Mouse (Mus musculus): ENCODE results near the gene Pbx3. TPM values are rescaled to one million over a fixed set of nuclear protein-coding genes. Genes with fewer than 3 reads are reported as not detected.

Gene Pbx3
- polyA plus RNA-seq, 1 experiment from 2014 or later: 21.3 TPM

- Histone ChIP-seq H3K4me1 (replicated peaks; ENCODE audit: insufficient read depth, low read length) (no peaks in the 10 kb centered on the region), H3K27ac (no peak overlapping the region), H3K27me3 (ENCODE audit: insufficient read depth, low read length) (no peaks in the 10 kb centered on the region), H3K9me3 (replicated peaks; ENCODE audit: low read length) (no peaks in the 10 kb centered on the region), H3K4me3 (replicated peaks; ENCODE audit: low read depth, low read length) (no peak overlapping the region), H3K4me2 (ENCODE audit: low read length) (no peak overlapping the region), H3K36me3 (ENCODE audit: insufficient read depth, low read length) (no peaks in the 10 kb centered on the region), H3K9ac (ENCODE audit: low read depth, low read length) (no peak overlapping the region)
- ATAC-seq (replicated peaks; ENCODE audit: low FRiP score, low read depth): no peak
- no peak for DNase-seq (ENCODE audit: low spot score)
- TF ChIP-seq CTCF (IDR thresholded peaks at IDR 0.05; ENCODE audit: low read depth): no peak
Observed at GRCm38 (mm10) chr2:34352006-34352405, 20.9 kb downstream of the Pbx3 start.

GRCm38 (mm10) chr2:34347096-34347495 lies 25.8 kb downstream of the Pbx3 start:
- Histone ChIP-seq H3K4me3 (replicated peaks; ENCODE audit: low read depth, low read length) (no peak overlapping the region), H3K9me3 (replicated peaks; ENCODE audit: low read length) (no peaks in the 10 kb centered on the region), H3K9ac (ENCODE audit: low read depth, low read length) (no peak overlapping the region), H3K27me3 (ENCODE audit: insufficient read depth, low read length) (no peaks in the 10 kb centered on the region), H3K36me3 (ENCODE audit: insufficient read depth, low read length) (no peaks in the 10 kb centered on the region), H3K27ac (no peak overlapping the region), H3K4me2 (ENCODE audit: low read length) (no peak overlapping the region), H3K4me1 (replicated peaks; ENCODE audit: insufficient read depth, low read length) (no peaks in the 10 kb centered on the region)
- 79% methylated on average over 6 of the region's 6 CpGs for WGBS
- DNase-seq (ENCODE audit: low spot score) (no peak), ATAC-seq (replicated peaks; ENCODE audit: low FRiP score, low read depth) (no peak)
- no peak for TF ChIP-seq CTCF (IDR thresholded peaks at IDR 0.05; ENCODE audit: low read depth)

- Histone ChIP-seq H3K27me3 (ENCODE audit: insufficient read depth, low read length) (no peaks in the 10 kb centered on the region), H3K27ac (no peak overlapping the region), H3K4me2 (ENCODE audit: low read length) (no peak overlapping the region), H3K36me3 (ENCODE audit: insufficient read depth, low read length) (no peaks in the 10 kb centered on the region), H3K9ac (ENCODE audit: low read depth, low read length) (no peak overlapping the region), H3K4me3 (replicated peaks; ENCODE audit: low read depth, low read length) (no peak overlapping the region), H3K4me1 (replicated peaks; ENCODE audit: insufficient read depth, low read length) (no peaks in the 10 kb centered on the region), H3K9me3 (replicated peaks; ENCODE audit: low read length) (no peaks in the 10 kb centered on the region)
- WGBS: 91% methylated on average over 1 of the region's 1 CpGs
- ATAC-seq (replicated peaks; ENCODE audit: low FRiP score, low read depth) (no peak), DNase-seq (ENCODE audit: low spot score) (no peak)
- no peak for TF ChIP-seq CTCF (IDR thresholded peaks at IDR 0.05; ENCODE audit: low read depth)
Observed at GRCm38 (mm10) chr2:34298664-34299063, 74.3 kb downstream of the Pbx3 start.

GRCm38 (mm10) chr2:34298202-34298601 lies 74.7 kb downstream of the Pbx3 start:
- Histone ChIP-seq H3K9ac (ENCODE audit: low read depth, low read length) (no peak overlapping the region), H3K27ac (no peak overlapping the region), H3K4me2 (ENCODE audit: low read length) (no peak overlapping the region), H3K27me3 (ENCODE audit: insufficient read depth, low read length) (no peaks in the 10 kb centered on the region), H3K4me3 (replicated peaks; ENCODE audit: low read depth, low read length) (no peak overlapping the region), H3K9me3 (replicated peaks; ENCODE audit: low read length) (no peaks in the 10 kb centered on the region), H3K4me1 (replicated peaks; ENCODE audit: insufficient read depth, low read length) (no peaks in the 10 kb centered on the region), H3K36me3 (ENCODE audit: insufficient read depth, low read length) (no peaks in the 10 kb centered on the region)
- no peak for ATAC-seq (replicated peaks; ENCODE audit: low FRiP score, low read depth)
- no peak for TF ChIP-seq CTCF (IDR thresholded peaks at IDR 0.05; ENCODE audit: low read depth)
- no peak for DNase-seq (ENCODE audit: low spot score)
- 95% methylated on average over 3 of the region's 3 CpGs for WGBS

- H3K4me1 ChIP-seq (replicated peaks; ENCODE audit: insufficient read depth, low read length): no peaks in the 10 kb centered on the region
- DNase-seq (ENCODE audit: low spot score): no peak
Observed at GRCm38 (mm10) chr2:34289726-34290125, 83.2 kb downstream of the Pbx3 start.

GRCm38 (mm10) chr2:34284239-34284638 lies 88.7 kb downstream of the Pbx3 start:
- Histone ChIP-seq H3K9me3 (replicated peaks; ENCODE audit: low read length) (no peaks in the 10 kb centered on the region), H3K27me3 (ENCODE audit: insufficient read depth, low read length) (no peaks in the 10 kb centered on the region), H3K27ac (no peak overlapping the region), H3K4me2 (ENCODE audit: low read length) (no peak overlapping the region), H3K4me1 (replicated peaks; ENCODE audit: insufficient read depth, low read length) (no peaks in the 10 kb centered on the region), H3K9ac (ENCODE audit: low read depth, low read length) (no peak overlapping the region), H3K36me3 (ENCODE audit: insufficient read depth, low read length) (no peaks in the 10 kb centered on the region), H3K4me3 (replicated peaks; ENCODE audit: low read depth, low read length) (no peak overlapping the region)
- DNase-seq (ENCODE audit: low spot score): no peak
- no peak for TF ChIP-seq CTCF (IDR thresholded peaks at IDR 0.05; ENCODE audit: low read depth)
- WGBS: 74% methylated on average over 2 of the region's 2 CpGs
- no peak for ATAC-seq (replicated peaks; ENCODE audit: low FRiP score, low read depth)

More at GRCm38 (mm10) chr2:34289726-34290125, 83.2 kb downstream of the Pbx3 start:
- WGBS: 83% methylated on average over 1 of the region's 1 CpGs
- H3K27me3 ChIP-seq (ENCODE audit: insufficient read depth, low read length): no peaks in the 10 kb centered on the region
- H3K27ac ChIP-seq: no peak overlapping the region
- ATAC-seq (replicated peaks; ENCODE audit: low FRiP score, low read depth): no peak
- no peaks in the 10 kb centered on the region for H3K9me3 ChIP-seq (replicated peaks; ENCODE audit: low read length)
- no peaks in the 10 kb centered on the region for H3K36me3 ChIP-seq (ENCODE audit: insufficient read depth, low read length)
- no peak for TF ChIP-seq CTCF (IDR thresholded peaks at IDR 0.05; ENCODE audit: low read depth)
- H3K4me3 ChIP-seq (replicated peaks; ENCODE audit: low read depth, low read length): no peak overlapping the region
- H3K4me2 ChIP-seq (ENCODE audit: low read length): no peak overlapping the region
- H3K9ac ChIP-seq (ENCODE audit: low read depth, low read length): no peak overlapping the region

- no peak overlapping the region for H3K9ac ChIP-seq (ENCODE audit: low read depth, low read length)
- no peak overlapping the region for H3K27ac ChIP-seq
- H3K36me3 ChIP-seq (ENCODE audit: insufficient read depth, low read length): no peaks in the 10 kb centered on the region
- DNase-seq (ENCODE audit: low spot score) (no peak), ATAC-seq (replicated peaks; ENCODE audit: low FRiP score, low read depth) (no peak)
- H3K4me2 ChIP-seq (ENCODE audit: low read length): no peak overlapping the region
- no peaks in the 10 kb centered on the region for H3K27me3 ChIP-seq (ENCODE audit: insufficient read depth, low read length)
- no peak for TF ChIP-seq CTCF (IDR thresholded peaks at IDR 0.05; ENCODE audit: low read depth)
- H3K4me1 ChIP-seq (replicated peaks; ENCODE audit: insufficient read depth, low read length): no peaks in the 10 kb centered on the region
- WGBS: 74% methylated on average over 3 of the region's 3 CpGs
- H3K9me3 ChIP-seq (replicated peaks; ENCODE audit: low read length): no peaks in the 10 kb centered on the region
- no peak overlapping the region for H3K4me3 ChIP-seq (replicated peaks; ENCODE audit: low read depth, low read length)
Observed at GRCm38 (mm10) chr2:34280996-34281395, 91.9 kb downstream of the Pbx3 start.
